Mouse (Mus musculus) adrenal gland, adult 18-20 months (tissue): Measurements from ENCODE around the gene Olfr1052. TPM values are rescaled to one million over a fixed set of nuclear protein-coding genes. Genes with fewer than 3 reads are reported as not detected.
"Not testable (repeated sequence)": the region's sequence is repeated elsewhere in the genome, so short reads cannot be mapped to it uniquely, and the experiment has no call there.

Source experiments
- DNase-seq, 2 experiments: peaks; one replicate each; pipeline ENCODE4 v3.0.0; 2021 to 2022; ENCODE audit warnings: low spot score in 2 of 2
- long read RNA-seq, 2 experiments: library from polyadenylated mRNA; stranded (forward); transcript quantifications; one replicate each; pipeline ENCODE4 v2.0.0; 2021
- total RNA-seq, 2 experiments: library from RNA; stranded (reverse); gene quantifications; 1 replicate in 1 of 2; 2 replicates in 1 of 2; pipeline ENCODE4 v1.2.3; 2021

Gene Olfr1052
- total RNA-seq, result not detected
- long read RNA-seq, experiment 1, result 0 reads
- long read RNA-seq, experiment 2, result 0 reads

- DNase-seq, result no peak
These were observed at the start of gene Olfr1052 for GRCm38 (mm10) chr2:86292155-86292554. Olfr1052 (plus strand) TSS chr2:86292455.

- not testable (repeated sequence) for DNase-seq
These were observed 34.0 kb upstream of the Olfr1052 start, which contains the start of gene Olfr1049 for GRCm38 (mm10) chr2:86258228-86258627. Olfr1049 (minus strand) TSS chr2:86258328.

GRCm38 (mm10) chr2:86278988-86279387 lies 13.3 kb upstream of the Olfr1052 start, which contains the start of gene Olfr1051:
Olfr1051 (minus strand) TSS chr2:86279088.
- DNase-seq, result not testable (repeated sequence)

GRCm38 (mm10) chr2:86315184-86315583 lies 22.9 kb downstream of the Olfr1052 start, which contains the start of gene Olfr1053:
Olfr1053 (minus strand) TSS chr2:86315284.
- no peak for DNase-seq

- no peak for DNase-seq
These were observed 43.1 kb downstream of the Olfr1052 start, which contains the start of gene Olfr1054 for GRCm38 (mm10) chr2:86335333-86335732. Olfr1054 (minus strand) TSS chr2:86335433.

Other genes starting within 250 kb of the Olfr1052 start
- gene Olfr1034, start 246.6 kb upstream of the Olfr1052 start, total RNA-seq, result under 1 TPM; 0.10 to 0.27 TPM
- gene Olfr1036, start 218.5 kb upstream of the Olfr1052 start, total RNA-seq, result not detected
- not detected for gene Olfr1037, start 205.1 kb upstream of the Olfr1052 start, total RNA-seq
- gene Olfr1039, start 156.5 kb upstream of the Olfr1052 start, total RNA-seq, result not detected
- not detected for gene Olfr1040, start 145.7 kb upstream of the Olfr1052 start, total RNA-seq
- gene Olfr1042, start 130.6 kb upstream of the Olfr1052 start, total RNA-seq, result not detected
- not detected for gene Olfr1043, start 124.9 kb upstream of the Olfr1052 start, total RNA-seq
- not detected for gene Olfr1044, start 114.6 kb upstream of the Olfr1052 start, total RNA-seq
- gene Olfr52, start 106.8 kb upstream of the Olfr1052 start, total RNA-seq, result not detected
- not detected for gene Olfr1045, start 89.4 kb upstream of the Olfr1052 start, total RNA-seq
- not detected for gene Olfr1046, start 73.1 kb upstream of the Olfr1052 start, total RNA-seq
- not detected for gene Olfr1047, start 61.1 kb upstream of the Olfr1052 start, total RNA-seq
- not detected for gene Olfr1048, start 52.2 kb upstream of the Olfr1052 start, total RNA-seq
- gene Olfr1049, start 34.1 kb upstream of the Olfr1052 start, total RNA-seq, result not detected
- not detected for gene Olfr1051, start 13.4 kb upstream of the Olfr1052 start, total RNA-seq
- not detected for gene Olfr1053, start 22.8 kb downstream of the Olfr1052 start, total RNA-seq
- not detected for gene Olfr1054, start 43.0 kb downstream of the Olfr1052 start, total RNA-seq
- not detected for gene Olfr1055, start 57.8 kb downstream of the Olfr1052 start, total RNA-seq
- not detected for gene Olfr1056, start 70.0 kb downstream of the Olfr1052 start, total RNA-seq
- not detected for gene Olfr1057, start 85.9 kb downstream of the Olfr1052 start, total RNA-seq
- gene Olfr1058, start 96.1 kb downstream of the Olfr1052 start, total RNA-seq, result not detected
- not detected for gene Olfr1061, start 121.6 kb downstream of the Olfr1052 start, total RNA-seq
- gene Olfr1062, start 134.3 kb downstream of the Olfr1052 start, total RNA-seq, result not detected
- not detected for gene Olfr1065, start 158.1 kb downstream of the Olfr1052 start, total RNA-seq
- gene Olfr1066, start 163.8 kb downstream of the Olfr1052 start, total RNA-seq, result not detected
- not detected for gene Olfr228, start 194.9 kb downstream of the Olfr1052 start, total RNA-seq
- gene Olfr1076, start 216.0 kb downstream of the Olfr1052 start, total RNA-seq, result not detected